Mouse (Mus musculus) E14TG2a.4 (cell line): Measurements from ENCODE around the gene Nek10.

ENCODE experiments used
- CTCF ChIP-seq: conservative IDR thresholded peaks from 2 replicates; pipeline ENCODE4 v1.5.1; 2014; ENCODE audit warnings: low read length
- NANOG ChIP-seq: IDR thresholded peaks from 2 replicates; pipeline ENCODE4 v1.6.1; 2014; ENCODE audit warnings: borderline replicate concordance, low read length, mixed read lengths

DNA sequence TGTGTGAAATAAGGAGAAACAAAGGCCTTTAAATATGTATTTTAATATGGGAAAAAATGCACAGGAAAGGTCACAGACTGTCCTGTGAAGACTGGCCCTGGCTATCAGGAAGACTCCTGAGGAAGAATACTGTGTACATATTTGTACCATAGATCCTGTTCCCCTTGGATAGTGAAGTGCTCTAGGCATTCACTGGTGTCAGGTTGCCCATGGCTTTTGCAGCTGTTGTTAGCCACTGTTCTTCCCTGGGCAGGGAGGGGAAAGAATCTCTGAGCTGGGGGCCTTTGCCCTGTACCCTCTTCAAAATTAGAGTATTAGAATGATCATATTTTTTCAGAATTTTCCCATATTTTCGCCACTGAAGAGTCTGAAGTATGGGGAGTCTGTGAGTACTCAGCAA lies 30.3 kb downstream of the Nek10 start:
- TF ChIP-seq CTCF (no peak), NANOG (no peak)
